Mouse (Mus musculus) CD8-positive naive resting alpha-beta T cell, adult 2 months (primary cell): ENCODE results near the gene Pard3b.

Source experiments
- DNase-seq, 2 experiments: peaks; one replicate each; pipeline ENCODE4 v3.0.0; 2022; ENCODE audit warnings: low read depth in 2 of 2, low spot score in 2 of 2

Pard3b gene

DNA sequence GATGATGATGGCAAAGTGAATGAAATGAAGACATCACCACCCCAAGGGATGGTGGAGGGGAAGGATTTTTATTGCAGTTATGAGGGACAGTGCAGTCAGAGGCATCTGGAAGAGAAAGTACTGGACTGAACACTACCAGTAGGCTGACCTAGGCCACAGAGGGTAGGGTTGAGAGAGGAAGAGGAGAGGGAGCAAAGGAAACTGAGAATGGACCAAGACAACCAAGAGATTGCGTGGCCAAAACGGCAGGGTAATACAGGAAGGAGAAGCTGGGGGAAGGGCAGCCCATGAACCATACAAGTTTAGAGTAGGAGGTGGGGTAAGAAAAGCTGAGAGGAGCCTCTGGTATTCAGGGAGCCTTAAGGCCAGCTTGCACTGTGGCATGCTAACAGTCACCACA is 1040.8 kb downstream of the Pard3b start:
- DNase-seq, result no peak

DNA sequence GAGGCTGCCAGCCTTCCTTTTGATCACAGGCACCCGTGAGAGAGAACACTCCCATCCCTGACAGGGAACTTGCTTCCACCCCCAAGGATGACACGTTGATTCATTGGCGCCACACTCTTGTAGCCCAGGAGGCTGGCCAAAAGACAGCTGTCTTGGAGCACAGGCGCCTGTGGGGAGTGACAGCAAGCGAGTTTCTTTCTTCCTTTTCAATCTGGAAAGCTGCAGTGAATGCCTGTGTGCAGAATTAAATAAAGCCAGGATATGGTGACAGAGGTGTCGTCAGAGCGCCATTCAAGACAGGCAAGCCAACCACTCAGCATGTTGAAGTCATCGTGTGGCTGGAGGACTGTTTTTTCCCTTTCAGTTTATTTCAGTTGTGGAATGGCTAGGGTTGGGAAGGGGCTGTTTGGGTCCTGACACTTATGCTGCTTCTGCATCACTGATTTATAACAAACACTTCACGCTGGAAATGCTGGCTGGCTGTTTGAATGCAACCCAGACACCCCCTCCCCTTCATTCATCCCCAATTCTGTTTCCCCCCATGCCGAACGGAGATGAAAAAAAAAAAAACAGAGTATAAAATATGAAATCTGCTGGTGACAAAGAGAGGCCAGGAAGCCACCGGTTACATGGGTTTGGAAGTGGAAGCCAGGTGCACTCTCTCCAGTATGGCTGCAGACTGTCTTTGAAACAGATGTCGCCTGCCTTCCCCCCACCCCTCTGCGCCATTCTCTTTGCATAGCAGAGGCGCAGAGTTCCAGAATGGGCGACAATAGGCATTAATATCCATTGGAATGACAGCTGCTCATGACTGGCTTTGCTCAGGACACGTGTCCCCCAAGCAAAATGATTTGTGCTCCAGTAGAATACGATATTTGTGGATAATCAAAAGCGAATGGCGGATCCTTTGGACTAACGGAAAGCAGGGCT is 1044.1 kb downstream of the Pard3b start:
- DNase-seq, result no peak

DNA sequence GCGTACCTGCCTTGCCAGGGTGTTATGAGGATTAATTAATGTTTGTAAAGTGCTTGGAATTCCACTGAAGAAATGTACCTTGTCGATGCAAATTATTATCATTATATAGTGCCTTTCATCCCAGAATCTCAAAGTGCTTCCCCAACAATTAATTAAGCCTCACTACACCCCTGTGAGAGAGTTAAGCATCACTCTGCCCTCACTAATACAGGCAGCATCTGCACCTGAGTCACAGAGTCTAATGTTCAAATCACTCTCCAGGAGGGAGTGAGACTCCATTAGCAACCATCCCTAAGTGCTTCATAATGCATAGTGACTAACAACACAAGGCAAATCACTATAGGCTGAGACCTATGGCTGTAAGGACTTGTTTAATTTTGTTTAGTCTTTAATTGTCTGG is 1044.9 kb downstream of the Pard3b start:
- DNase-seq, result no peak

- no peak for DNase-seq
These were observed 1048.9 kb downstream of the Pard3b start for GRCm38 (mm10) chr1:62687511-62687910.

DNA sequence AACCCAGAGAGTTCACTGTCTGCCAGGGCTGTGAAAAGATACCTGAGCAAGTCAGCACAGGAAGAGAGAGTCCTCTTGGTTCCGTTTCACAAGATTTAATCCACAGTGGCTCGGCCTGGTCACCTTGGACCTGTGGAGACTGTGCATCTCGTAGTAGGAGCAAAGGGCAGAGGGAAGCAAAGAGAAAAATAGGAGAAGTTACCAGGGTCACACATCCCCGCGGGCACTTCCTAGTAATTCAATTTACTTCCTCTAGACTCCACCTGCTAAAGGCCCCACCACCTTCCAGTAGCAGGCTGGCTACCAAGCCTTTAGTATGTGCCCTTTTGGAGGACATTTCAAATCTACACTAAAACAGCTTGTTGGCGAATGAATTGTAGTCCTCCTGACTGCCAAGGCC is 1052.6 kb downstream of the Pard3b start:
- no peak for DNase-seq
